Mouse (Mus musculus): ENCODE data around the gene Shank3. TPM values are rescaled to one million over a fixed set of nuclear protein-coding genes. Genes with fewer than 3 reads are reported as not detected.
A peak's percentile ranks its signal among the peaks of the same experiment; 100 is the strongest.

Shank3 gene
- total RNA-seq, 2 experiments from 2014 or later, result 47.0 to 56.3 TPM

DNA sequence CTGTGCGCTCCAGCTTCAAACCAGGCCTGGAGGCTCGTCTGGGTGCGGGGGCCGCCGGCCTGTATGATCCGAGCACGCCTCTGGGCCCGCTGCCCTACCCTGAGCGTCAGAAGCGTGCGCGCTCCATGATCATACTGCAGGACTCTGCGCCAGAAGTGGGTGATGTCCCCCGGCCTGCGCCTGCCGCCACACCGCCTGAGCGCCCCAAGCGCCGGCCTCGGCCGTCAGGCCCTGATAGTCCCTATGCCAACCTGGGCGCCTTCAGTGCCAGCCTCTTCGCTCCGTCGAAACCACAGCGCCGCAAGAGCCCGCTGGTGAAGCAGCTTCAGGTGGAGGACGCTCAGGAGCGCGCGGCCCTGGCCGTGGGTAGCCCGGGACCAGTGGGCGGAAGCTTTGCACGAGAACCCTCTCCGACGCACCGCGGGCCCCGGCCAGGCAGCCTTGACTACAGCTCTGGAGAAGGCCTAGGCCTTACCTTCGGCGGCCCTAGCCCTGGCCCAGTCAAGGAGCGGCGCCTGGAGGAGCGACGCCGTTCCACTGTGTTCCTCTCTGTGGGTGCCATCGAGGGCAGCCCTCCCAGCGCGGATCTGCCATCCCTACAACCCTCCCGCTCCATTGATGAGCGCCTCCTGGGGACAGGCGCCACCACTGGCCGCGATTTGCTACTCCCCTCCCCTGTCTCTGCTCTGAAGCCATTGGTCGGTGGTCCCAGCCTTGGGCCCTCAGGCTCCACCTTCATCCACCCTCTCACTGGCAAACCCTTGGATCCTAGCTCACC, 48.6 kb downstream of the Shank3 start:
- no peak for DNase-seq
- intact Hi-C loops (cut with DNase I), result loop anchor here (5.0 kb wide), 1 partner anchor 46 kb away; no protein-coding TSS in a partner anchor

DNA sequence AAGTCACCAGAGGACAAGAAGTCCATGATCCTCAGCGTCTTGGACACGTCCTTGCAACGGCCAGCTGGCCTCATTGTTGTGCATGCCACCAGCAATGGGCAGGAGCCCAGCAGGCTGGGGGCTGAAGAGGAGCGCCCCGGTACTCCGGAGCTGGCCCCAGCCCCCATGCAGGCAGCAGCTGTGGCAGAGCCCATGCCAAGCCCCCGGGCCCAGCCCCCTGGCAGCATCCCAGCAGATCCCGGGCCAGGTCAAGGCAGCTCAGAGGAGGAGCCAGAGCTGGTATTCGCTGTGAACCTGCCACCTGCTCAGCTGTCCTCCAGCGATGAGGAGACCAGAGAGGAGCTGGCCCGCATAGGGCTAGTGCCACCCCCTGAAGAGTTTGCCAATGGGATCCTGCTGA, 49.4 kb downstream of the Shank3 start:
- intact Hi-C loops (cut with DNase I), result loop anchor here (5.0 kb wide), 1 partner anchor 47 kb away; no protein-coding TSS in a partner anchor
- no peak for DNase-seq

DNA sequence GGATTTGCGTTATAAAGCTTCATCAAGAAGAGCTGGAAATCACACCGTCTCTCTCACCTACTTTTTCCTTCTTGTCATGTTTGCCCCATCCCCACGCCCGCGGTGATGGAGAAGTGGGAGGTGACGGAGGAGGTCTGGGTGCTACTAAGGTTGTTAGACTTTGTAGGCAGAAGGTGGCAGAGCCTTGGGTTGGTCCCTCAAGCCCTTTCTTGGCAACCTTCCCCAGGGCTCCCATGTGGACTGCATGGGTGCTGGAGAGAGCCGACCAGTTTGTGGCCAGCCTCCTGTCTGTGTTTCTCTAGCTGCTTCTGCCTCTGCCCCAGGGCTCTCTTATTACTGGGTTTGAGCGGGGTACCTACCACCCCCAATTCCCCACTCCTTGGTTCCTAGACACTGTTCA, 51.1 kb downstream of the Shank3 start:
- no peak for DNase-seq
- intact Hi-C loops (cut with DNase I), result no loop called here

DNA sequence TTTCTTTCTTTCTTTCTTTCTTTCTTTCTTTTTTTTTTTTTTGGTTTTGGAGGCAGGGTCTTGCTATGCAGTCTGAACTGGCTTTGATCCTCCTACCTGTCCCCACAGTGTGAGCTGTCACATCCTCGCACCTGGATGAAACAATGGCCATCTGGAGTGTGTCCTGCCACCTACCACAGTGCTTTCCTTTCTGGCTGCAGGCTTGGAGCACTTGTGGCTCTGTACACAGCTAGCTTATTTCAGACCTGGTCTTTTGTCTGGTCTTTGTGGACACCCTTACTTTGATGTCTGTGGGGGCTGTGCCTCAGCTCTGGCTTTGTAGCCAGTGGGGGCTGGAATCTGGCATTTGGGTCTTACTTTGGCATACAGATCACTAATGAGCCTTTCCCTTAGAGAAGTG, 52.3 kb downstream of the Shank3 start:
- intact Hi-C loops (cut with DNase I), result no loop called here
- no peak for DNase-seq

- intact Hi-C loops (cut with DNase I), result no loop called here
- DNase-seq, result no peak
These were observed 56.2 kb downstream of the Shank3 start for GRCm38 (mm10) chr15:89555591-89555990.

DNA sequence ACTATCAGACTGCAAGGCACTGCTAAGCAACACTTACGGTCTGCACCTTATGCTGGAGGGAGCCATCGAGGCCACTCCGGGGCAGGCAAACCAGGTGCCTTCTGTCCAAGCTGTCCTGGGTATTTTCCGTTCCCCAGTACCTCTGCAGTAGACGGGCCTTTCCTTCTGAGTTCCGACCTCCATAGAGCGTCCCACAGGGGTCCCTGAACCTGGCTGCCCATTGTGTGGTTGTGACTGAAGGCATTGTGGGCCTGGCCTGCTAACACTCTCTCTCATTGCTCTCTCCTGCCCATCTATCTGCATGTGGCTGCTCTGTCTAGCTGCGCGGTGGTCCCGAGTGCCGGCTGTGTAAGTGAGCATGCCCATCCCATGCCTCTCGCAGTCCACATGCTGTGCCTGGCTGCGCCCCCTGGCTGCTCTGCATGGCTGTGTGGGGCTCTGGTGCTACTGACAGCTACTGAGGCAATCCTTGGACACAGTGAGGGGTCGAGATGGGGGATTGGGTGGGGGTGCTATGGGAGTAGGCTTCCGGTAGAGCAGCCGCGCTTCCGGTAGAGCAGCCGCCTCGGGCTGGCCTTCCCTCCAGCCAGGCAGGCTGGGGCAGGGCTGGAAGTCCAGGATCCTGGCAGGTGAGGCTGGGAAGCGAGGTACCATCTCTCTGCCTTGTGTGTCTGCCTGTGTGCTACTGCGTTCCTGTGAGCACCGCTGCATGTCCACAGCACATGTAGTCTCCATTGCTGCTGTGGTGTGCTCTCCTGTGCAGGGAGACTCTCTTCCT, 57.2 kb downstream of the Shank3 start:
- intact Hi-C loops (cut with DNase I), result no loop called here
- DNase-seq, result no peak

DNA sequence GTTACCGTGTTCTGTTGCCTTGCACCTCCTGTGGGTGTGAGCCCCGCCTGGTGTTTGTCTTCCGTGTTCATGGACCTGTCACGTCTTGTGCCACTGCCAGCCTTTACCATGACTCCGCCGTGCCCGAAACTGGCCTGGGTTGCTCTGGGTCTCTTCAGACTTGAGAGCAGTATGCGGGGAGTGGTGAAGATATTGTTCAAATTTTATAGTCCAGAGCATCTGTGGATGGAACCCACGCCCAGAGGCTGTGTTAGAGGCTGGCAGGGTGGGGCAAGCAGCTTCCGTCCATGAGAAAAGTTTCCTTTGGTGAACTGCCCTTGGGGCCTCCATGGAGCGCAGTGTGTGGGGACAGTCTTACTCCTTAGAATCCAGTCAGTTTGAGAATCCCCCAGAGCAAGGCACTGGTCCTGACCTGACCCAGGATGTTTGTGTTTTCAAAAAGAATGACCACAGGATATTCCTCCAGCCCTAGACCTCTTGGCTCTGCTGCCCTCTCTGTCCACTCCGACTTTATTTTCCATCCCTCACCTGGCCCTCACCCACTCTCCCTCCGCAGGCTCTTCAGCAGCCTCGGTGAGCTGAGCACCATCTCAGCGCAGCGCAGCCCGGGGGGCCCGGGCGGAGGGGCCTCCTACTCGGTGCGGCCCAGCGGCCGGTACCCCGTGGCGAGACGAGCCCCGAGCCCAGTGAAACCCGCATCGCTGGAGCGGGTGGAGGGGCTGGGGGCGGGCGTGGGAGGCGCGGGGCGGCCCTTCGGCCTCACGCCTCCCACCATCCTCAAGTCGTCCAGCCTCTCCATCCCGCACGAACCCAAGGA, 58.0 kb downstream of the Shank3 start:
- DNase-seq, result no peak
- intact Hi-C loops (cut with DNase I), result no loop called here

DNA sequence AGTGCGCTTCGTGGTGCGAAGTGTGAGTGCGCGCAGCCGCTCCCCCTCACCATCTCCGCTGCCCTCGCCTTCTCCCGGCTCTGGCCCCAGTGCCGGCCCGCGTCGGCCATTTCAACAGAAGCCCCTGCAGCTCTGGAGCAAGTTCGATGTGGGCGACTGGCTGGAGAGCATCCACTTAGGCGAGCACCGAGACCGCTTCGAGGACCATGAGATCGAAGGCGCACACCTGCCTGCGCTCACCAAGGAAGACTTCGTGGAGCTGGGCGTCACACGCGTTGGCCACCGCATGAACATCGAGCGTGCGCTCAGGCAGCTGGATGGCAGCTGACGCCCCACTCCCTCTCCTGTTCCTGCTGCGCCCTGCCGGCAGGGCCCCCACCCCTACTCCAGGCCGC, 58.6 kb downstream of the Shank3 start:
- DNase-seq, result no peak
- intact Hi-C loops (cut with DNase I), result no loop called here

- intact Hi-C loops (cut with DNase I), result no loop called here
- DNase-seq, result no peak
These were observed 59.8 kb downstream of the Shank3 start for GRCm38 (mm10) chr15:89559202-89559731.

DNA sequence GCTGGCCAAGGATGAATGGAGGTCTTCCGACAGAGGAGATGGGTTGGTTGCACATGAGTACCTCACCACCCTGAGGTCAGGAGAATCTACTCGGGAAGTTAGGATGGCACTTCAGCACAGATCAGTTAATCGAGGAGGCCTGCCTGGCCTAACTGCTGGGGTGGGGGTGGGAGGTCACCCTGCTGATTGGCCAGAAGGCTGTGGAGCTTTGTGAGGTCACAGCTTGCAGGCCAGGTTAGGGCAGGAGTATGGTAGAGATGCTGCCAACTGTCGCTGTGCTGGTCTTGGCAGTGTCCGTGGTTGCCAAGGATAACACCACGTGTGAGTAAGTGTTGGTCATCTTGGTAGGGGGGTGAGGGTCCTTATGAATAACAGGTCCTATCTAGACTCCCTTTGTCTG, 68.7 kb downstream of the Shank3 start, which contains the start of gene Acr:
Acr (plus strand) TSS at position 213 of the 400 bp plus-strand sequence.
- intact Hi-C loops (cut with DNase I), result no loop called here
- no peak for DNase-seq

DNA sequence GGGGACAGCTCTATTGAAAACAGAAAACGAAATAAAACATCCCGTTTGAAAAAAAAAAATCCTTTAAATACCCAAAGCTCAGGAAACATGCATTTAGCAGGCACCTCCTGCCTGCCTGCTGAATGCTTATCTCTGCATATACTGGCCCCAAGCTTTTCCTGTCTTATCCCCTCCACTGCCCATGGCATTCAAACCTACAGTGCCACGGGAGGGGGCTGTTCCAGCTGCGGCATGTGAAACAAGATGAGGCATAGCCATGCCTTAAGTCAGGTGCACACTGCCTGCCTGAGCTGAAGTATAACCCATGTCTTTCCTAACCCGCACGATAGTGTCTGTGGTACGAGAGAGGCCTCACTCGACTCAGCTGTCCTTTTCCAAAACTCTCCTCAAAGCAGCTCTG, 72.7 kb downstream of the Shank3 start:
- DNase-seq, result no peak
- intact Hi-C loops (cut with DNase I), result no loop called here

GRCm38 (mm10) chr15:89582494-89582893, 83.1 kb downstream of the Shank3 start:
- no peak for DNase-seq
- intact Hi-C loops (cut with DNase I), result no loop called here

DNA sequence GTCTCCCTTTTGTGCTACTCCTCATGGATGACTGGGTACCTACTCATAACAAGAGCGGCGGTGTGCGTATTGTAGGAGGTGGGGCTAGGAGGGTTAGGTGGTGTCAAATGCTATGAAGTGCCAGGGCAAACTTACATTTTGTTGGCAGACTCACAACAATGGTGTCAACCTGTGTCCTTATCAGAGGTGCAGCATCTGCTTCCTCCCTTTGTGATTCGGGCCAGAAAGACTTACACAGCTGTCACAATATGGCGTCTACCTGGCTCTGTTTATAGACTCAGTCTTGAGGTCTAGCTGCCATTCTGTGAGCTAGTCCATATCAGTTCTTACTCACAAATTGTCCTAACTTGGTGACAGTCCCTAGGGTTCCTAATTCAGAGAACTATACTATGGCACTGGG, 85.7 kb downstream of the Shank3 start:
- intact Hi-C loops (cut with DNase I), result no loop called here
- DNase-seq, result peak; percentile 17 to 24

GRCm38 (mm10) chr15:89585631-89586030, 86.2 kb downstream of the Shank3 start:
- DNase-seq, result no peak
- intact Hi-C loops (cut with DNase I), result no loop called here

- intact Hi-C loops (cut with DNase I), result no loop called here
- DNase-seq, result no peak
These were observed 89.7 kb downstream of the Shank3 start for GRCm38 (mm10) chr15:89589146-89589545.

- no peak for DNase-seq
- intact Hi-C loops (cut with DNase I), result no loop called here
These were observed 91.9 kb downstream of the Shank3 start for GRCm38 (mm10) chr15:89591317-89591716.

DNA sequence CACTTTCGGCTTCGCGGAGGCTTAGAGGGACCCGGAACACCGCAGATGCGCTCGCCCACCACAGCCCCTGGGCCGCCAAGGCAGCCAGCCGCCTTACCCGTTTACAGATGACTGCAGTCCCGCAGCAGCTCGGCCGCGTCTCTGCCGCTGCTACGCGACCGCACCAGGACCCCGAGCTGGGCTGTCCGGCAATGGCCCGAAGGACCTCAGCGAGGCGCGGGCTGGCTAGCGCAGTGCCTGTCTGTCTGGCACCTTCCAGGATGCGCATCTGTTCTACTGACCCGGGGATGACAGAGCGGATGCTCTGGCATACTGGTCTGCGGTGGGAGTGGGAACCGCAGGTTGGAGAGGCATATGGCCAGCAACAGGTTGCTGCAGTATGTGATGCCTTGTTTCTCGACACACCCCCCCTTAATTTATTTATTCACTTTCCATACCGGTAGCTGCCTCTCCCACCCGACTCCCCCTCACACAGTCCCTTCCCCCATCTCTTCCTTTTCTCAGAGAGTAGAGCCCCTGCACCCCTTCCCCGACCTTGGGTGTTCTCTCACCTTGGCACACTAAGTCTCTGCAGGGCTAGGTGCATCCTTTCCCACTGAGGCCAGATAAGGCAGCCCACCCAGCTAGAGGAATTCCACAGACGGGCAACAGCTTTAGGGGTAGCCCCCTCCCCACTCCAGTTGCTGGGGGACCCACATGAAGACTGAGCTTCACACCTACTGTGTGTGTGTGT, 92.5 kb downstream of the Shank3 start, which contains the start of gene Rabl2:
Rabl2 (minus strand) TSS at position 201 of the 733 bp plus-strand sequence.
- peak; percentile 87 to 89 for DNase-seq
- intact Hi-C loops (cut with DNase I), result no loop called here

- no peak for DNase-seq
These were observed 93.1 kb downstream of the Shank3 start for GRCm38 (mm10) chr15:89592548-89592947.

DNA sequence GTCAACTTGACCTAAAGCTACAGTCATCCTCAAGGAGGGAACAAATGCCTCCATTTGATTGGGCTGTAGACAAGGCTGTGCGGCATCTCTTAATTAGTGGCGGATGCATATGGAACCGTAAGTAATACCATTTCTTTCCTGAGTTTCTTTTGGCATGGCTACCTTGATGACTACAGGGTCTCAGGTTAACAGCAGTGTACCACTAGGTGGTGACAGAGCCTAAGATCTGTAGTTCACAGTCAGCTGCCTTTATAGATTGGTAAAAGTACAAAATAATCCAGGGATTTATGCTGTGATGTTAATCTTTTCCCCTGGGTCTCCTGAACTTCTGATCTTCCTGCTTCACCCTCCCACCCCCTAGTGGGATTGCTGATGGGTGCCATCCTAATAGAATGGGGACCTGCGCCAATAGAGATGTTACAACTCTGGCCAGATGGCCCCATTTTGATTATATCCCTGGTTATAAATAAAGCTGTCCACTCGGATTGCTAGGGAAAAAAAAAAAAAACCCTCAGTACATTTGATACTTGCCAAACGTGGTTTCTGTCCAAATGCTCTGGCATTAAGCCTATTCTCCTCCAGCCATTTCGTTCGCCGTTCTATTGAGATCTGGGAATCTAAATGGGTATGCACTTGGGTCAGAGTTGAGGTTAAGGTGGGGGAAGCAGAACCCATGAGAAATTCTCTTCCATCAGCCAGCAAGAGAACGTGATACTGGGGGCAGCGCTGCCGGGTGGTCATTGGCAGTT, 106.6 kb downstream of the Shank3 start:
- intact Hi-C loops (cut with DNase I), result no loop called here
- DNase-seq, result no peak

More at GRCm38 (mm10) chr15:89592548-89592947, 93.1 kb downstream of the Shank3 start:
- intact Hi-C loops (cut with DNase I), result no loop called here
